Mouse (Mus musculus) megakaryocyte, embryonic 14.5 days (primary cell): ENCODE results near the gene Cdyl2.

Experiments
- FLI1 ChIP-seq: IDR thresholded peaks from 2 replicates; pipeline ENCODE4 v1.6.1; 2012; ENCODE audit warnings: low read length, inconsistent platforms, mixed read lengths
- GATA1 ChIP-seq: IDR thresholded peaks from 3 replicates; pipeline ENCODE4 v1.6.1; 2012; ENCODE audit warnings: mixed read lengths, low read length, inconsistent platforms, borderline replicate concordance

DNA sequence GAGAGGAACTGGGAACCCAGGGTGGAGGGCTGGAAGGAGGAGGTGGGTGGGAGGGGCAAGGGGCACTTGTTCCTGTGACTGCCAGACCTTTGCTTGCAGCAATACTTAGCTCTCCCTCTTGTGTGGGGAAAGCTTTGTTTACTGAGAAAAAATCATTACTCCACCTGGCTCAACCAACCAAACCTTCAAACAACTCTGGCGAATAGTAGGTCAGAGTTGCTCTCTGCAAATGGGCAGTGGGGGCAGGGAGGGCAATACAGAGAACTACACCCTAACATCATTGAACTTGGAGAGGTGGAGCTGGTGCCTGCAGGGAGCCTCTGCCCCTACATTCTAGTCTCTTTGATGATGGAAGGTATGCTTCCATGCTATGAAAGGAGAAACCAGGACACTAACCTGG is 192.7 kb downstream of the Cdyl2 start:
- TF ChIP-seq GATA1 (no peak), FLI1 (no peak)
